Mouse (Mus musculus) left cerebral cortex, adult 8-10 months (tissue): Measurements from ENCODE around the gene Dag1. TPM values are rescaled to one million over a fixed set of nuclear protein-coding genes. Genes with fewer than 3 reads are reported as not detected.
"Not testable (repeated sequence)": the region's sequence is repeated elsewhere in the genome, so short reads cannot be mapped to it uniquely, and the experiment has no call there.

Source experiments
- DNase-seq, 2 experiments: peaks; one replicate each; pipeline ENCODE4 v3.0.0; 2022; ENCODE audit warnings: low spot score in 2 of 2
- total RNA-seq, 4 experiments: library from RNA; stranded (reverse); gene quantifications; 2 replicates each; pipeline ENCODE4 v1.2.4; 2022

Dag1 gene
- total RNA-seq, 4 experiments from 2014 or later: 73.1 to 79.5 (median 76.8) TPM

GRCm38 (mm10) chr9:108274476-108275330 lies 10.9 kb upstream of the Dag1 start:
- DNase-seq: no peak

DNA sequence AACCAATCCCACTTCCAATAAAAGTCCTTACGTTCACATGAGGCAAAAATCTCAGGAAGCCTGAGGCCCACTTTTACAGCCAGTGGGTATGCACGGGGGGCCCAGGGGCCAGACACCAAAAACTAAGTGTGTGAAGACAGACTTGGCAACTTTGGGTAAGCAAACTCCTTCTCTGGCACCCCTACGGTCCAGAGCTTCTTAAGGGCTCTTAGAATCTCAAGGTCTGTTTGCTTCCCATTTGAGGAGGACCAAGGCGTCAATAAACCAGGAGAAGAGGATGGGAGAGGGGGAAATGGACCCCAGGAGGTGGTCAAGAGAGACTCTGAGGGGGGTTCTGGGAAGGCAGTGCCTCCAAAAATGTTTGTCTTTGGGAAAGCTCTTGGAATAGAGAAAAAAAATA lies 9.7 kb upstream of the Dag1 start:
- no peak for DNase-seq

DNA sequence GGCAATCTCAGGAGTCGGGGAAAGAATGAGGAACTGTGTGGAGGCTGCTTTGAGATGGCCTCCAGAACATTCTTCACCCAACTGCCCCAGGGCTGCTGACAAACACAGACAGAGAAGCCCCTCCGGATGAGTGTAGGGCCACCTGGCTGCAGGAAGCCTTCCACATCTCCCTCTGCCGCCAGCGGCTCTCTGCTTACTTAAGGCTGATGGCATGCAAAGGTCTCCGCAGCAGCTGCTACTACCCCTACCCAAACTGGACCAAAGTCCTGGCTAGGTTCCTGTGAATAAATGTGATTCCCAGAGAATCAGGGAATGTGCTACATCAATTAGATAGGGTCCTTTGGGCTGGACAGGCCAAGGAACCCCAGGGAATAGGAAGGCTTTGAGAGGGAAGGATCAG lies 8.9 kb upstream of the Dag1 start:
- no peak for DNase-seq

DNA sequence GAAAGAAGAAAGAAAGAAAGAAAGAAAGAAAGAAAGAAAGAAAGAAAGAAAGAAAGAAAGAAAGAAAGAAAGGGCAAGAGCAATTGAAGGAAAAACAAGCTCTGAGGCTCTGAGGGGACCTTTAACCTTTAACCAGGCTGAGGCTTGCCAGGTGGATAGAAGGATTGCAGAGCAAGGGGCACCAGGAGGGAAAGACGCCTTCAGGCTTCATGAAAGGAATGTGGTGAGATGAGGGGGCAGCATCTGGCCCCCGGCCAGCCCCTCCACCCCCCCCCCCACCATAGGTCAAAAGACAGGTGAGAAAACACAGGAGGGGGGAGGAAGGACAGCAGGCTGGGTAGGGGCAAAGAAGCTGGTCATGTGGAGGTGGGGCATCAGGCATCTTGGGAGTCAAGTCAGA lies 8.2 kb upstream of the Dag1 start:
- no peak for DNase-seq

- not testable (repeated sequence) for DNase-seq
These were observed 4.9 kb upstream of the Dag1 start for GRCm38 (mm10) chr9:108268701-108269100.

DNA sequence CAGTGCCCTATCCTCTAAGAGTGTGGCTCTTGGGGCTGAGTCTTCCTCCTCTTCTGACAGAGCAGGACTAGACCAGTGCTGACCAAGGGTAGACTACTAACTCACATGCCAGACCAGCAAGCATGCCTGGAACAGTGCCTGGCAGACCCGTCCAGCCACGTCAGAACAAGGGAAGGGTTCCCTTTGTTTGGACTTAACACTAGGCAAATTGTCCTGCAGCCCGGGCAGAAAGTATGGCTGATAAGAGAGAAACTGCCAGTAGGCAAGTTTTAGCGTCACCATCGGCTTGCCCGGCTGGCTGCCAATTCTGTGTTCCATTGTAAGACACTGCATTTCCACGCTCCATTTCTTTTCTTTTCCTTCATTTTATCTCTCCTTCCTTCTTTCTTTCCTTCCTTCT lies 3.9 kb upstream of the Dag1 start:
- DNase-seq: no peak

DNA sequence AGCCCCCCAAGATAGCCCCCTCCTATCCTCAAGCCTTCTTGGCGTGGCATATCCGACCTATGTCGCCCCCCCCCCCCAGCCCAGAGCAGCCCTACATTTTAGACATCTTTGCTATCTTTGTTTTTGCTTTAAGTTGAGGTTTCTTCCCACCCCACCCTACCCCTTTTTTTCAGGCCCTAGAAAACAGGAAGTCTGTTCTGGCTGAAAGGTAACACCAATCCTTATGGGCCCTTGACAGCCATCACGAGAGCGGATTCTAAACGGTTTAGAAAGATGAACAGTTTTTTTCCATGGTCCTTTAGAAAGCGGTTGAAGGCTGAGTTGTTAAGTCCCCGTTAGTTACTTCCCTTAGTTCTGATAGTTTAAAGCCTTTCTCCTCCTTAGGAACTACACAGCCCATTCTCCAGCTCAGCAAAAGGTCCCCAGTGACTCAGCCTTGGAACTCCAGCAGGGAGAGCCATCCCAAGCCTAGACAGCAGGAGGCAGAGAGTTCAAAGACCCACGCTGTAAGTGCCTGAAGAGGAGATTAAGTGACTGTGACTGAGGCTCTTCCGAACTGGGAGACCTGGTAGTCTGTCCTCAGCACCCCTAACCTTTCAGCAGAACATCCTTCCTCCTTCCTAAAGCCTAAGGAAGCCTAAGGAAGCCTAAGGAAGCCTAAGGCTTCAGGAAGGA lies 2.6 kb upstream of the Dag1 start:
- DNase-seq: no peak

GRCm38 (mm10) chr9:108264191-108264921 lies 598 bp upstream of the Dag1 start:
- no peak for DNase-seq

GRCm38 (mm10) chr9:108263131-108263681 lies 552 bp downstream of the Dag1 start:
- DNase-seq: peak; percentile 26 to 27

GRCm38 (mm10) chr9:108262494-108263049 lies 1.2 kb downstream of the Dag1 start:
- no peak for DNase-seq

GRCm38 (mm10) chr9:108261865-108262264 lies 1.9 kb downstream of the Dag1 start:
- no peak for DNase-seq

DNA sequence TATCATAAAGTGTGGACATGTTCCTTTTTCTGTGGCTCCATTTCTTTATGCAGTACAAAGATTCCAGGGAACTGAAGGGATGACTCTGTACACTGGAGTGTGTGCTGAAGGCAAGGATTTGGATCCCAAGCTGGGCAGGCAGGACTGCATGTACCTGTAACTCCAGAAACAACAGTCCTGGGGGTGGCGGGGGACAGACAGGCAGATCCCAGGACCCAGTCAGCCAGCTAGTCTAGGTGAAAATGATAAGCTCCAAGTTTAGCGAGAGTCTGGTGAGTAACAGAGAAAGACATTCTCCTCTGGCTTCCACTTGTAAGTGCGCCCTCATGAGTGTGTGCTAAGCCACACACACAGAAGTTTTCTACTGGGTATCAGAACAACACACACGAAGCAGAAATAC lies 3.2 kb downstream of the Dag1 start:
- DNase-seq: no peak

DNA sequence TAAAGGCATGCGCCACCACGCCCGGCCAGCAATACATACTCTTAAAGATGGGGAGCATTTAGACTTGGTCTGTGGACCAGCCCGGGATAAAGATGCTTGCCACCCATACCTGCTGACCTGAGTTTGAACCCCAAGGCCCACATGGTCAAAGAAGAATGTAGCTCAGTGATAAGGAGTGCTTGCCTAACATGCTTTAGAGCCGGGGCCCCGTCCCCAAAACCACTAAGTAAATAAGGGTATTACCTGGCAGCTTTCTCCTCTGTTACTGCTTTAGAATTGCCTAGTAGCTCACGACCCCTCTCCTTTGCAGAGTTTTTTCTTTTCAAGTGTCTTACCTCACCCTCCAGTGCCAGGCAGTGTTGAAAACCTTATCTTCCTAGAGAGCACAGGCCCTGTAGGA lies 11.0 kb downstream of the Dag1 start:
- DNase-seq: no peak

DNA sequence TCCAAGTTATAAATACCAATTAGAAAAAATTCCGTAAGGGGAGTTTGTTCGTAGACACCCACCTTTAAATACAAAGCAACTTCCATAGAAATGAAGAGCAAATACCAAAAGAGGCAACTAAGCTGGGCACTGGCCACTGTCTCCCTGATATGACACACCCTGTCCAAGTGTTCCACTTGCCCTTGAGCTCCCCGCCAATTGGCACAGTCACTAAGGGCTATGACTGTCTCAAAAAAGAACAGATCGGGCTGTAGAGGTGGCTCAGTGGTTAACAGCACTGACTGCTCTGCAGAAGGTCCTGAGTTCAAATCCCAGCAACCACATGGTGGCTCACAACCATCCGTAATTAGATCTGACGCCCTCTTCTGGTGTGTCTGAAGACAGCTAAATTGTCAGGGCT lies 11.9 kb downstream of the Dag1 start:
- no peak for DNase-seq

DNA sequence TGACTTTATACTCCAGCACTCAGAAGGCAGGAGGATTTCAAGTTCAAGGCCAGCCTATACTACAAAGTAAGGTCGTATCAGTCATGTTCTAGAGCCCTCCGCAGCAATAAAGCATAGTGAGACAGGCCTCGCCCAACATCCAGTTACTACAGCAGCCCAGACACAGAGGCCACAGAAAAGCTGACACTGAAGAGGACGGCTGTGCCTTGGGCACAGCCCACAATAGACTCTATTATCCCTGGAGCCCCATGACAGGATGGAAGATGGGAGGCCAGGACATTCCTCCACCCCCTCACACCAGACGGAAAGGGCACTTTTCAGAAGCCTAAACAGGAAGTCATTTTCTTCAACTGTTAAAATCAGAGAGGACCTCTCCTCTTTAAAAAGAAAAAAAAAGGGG lies 14.8 kb downstream of the Dag1 start:
- no peak for DNase-seq

DNA sequence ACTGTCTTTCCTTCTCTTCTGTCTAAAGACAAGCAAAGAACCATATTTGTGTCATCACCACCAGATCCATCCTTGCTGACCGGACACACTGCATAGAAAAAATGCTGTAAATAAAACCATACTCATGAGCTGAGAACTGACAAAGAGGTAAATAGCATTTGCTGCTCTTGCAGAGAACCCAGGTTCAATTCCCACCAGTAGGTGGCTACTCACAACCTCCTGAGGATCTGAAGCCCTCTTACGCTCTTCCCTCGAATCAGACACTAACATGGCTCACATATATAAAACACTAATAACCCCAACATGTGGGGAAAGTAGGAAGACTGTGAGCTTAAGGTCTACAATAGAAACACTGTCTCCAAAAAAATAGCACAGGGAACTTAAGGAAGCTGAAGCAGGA lies 18.8 kb downstream of the Dag1 start:
- no peak for DNase-seq

GRCm38 (mm10) chr9:108244540-108244939 lies 19.2 kb downstream of the Dag1 start:
- DNase-seq: no peak

DNA sequence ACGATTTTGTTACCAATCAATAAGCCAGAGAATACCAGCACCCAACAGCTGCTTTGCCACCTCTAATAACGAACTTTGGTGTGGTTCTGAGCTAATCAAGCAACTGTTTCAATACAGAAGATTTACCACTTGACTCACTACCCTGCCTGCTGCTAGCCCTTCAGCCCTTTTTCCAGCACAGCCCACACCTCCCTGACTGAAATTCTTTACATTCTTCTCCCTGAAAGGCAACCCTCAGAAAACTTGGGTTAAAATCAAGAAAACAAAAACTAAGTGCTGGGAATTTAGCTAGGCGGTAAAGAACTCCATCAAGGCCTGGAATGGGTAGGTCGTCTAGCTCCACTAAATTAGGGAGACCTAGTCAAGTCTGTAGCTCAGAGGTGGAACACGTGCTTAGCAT lies 23.8 kb downstream of the Dag1 start:
- no peak for DNase-seq

- DNase-seq: no peak
These were observed 24.9 kb downstream of the Dag1 start for GRCm38 (mm10) chr9:108238831-108239230.

DNA sequence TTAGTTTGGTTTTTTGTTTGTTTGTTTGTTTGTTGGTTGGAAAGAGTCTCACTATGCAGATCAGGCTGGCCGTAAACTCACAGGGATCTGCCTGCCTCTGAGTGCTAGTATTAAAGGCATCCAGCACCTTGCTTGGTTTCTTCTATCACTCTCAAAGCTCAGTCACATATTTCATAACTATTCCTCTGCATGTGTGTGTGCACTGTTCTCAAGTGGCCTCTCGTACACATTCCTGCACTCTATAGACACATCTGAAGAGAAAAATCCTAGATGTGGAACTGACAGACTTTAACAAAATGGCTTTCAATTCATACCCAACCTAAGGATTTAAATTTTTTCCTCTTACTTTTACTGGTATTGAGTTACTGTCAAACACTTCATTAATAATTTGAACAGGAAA lies 25.4 kb downstream of the Dag1 start:
- no peak for DNase-seq

- DNase-seq: no peak
These were observed 29.1 kb downstream of the Dag1 start for GRCm38 (mm10) chr9:108234682-108235081.

GRCm38 (mm10) chr9:108232908-108233307 lies 30.9 kb downstream of the Dag1 start:
- no peak for DNase-seq
